Mouse (Mus musculus) CH12.LX (cell line): Measurements from ENCODE around the gene Dhtkd1.

Experiments
- CTCF ChIP-seq, 2 experiments: IDR thresholded peaks in 1 of 2; conservative IDR thresholded peaks in 1 of 2; 2 replicates each; pipeline ENCODE4 v1.5.1; 2011 to 2012; ENCODE audit warnings: low read depth in 2 of 2, low read length in 2 of 2, improper control_type of control experiment in 1 of 2, inconsistent platforms in 1 of 2, mild to moderate bottlenecking in 1 of 2, moderate library complexity in 1 of 2
- ETS1 ChIP-seq: conservative IDR thresholded peaks from 2 replicates; pipeline ENCODE4 v1.6.1; 2012; ENCODE audit warnings: low read depth, mild to moderate bottlenecking, inconsistent platforms, low read length, improper control_type of control experiment, moderate library complexity
- MAFK ChIP-seq: IDR thresholded peaks from 2 replicates; pipeline ENCODE4 v1.6.1; 2011; ENCODE audit warnings: low read length, improper control_type of control experiment; ENCODE audit not compliant: insufficient replicate concordance
- NRF1 ChIP-seq: IDR thresholded peaks from 2 replicates; pipeline ENCODE4 v1.6.1; 2014; ENCODE audit warnings: low read depth, mild to moderate bottlenecking, inconsistent platforms, low read length, improper control_type of control experiment, moderate library complexity
- POLR2A ChIP-seq: IDR thresholded peaks from 2 replicates; pipeline ENCODE4 v1.6.1; 2011; ENCODE audit warnings: low read depth, mild to moderate bottlenecking, improper control_type of control experiment, low read length
- RAD21 ChIP-seq: IDR thresholded peaks from 2 replicates; pipeline ENCODE4 v1.6.1; 2011; ENCODE audit warnings: low read depth, mild to moderate bottlenecking, low read length, improper control_type of control experiment, moderate library complexity
- RCOR1 ChIP-seq: conservative IDR thresholded peaks from 2 replicates; pipeline ENCODE4 v1.6.1; 2012; ENCODE audit warnings: low read depth, mild to moderate bottlenecking, inconsistent platforms, low read length, improper control_type of control experiment
- SMC3 ChIP-seq: IDR thresholded peaks from 2 replicates; pipeline ENCODE4 v1.6.1; 2011; ENCODE audit warnings: low read depth, low read length, improper control_type of control experiment
- TBP ChIP-seq: conservative IDR thresholded peaks from 2 replicates; pipeline ENCODE4 v1.6.1; 2011; ENCODE audit warnings: low read depth, low read length, improper control_type of control experiment
- USF1 ChIP-seq: IDR thresholded peaks from 2 replicates; pipeline ENCODE4 v1.6.1; 2014; ENCODE audit warnings: low read depth, mild to moderate bottlenecking, inconsistent platforms, low read length, improper control_type of control experiment
- ZKSCAN1 ChIP-seq: IDR thresholded peaks from 2 replicates; pipeline ENCODE4 v1.6.1; 2012; ENCODE audit warnings: low read depth, inconsistent platforms, low read length, improper control_type of control experiment, borderline replicate concordance

- TF ChIP-seq CTCF (conservative IDR thresholded peaks at IDR 0.05 in 1 of 2, IDR thresholded peaks at IDR 0.05 in 1 of 2; ENCODE audit: low read depth in 2 of 2, low read length in 2 of 2) (no peak), POLR2A (no peak), RAD21 (no peak), USF1 (no peak), ZKSCAN1 (no peak), RCOR1 (no peak), MAFK (no peak), NRF1 (no peak), TBP (no peak), SMC3 (no peak), ETS1 (no peak)
Observed at GRCm38 (mm10) chr2:5911282-5911965, 31.2 kb downstream of the Dhtkd1 start.
